Mouse (Mus musculus): ENCODE data around the gene Gm42669.

The Gm42669 gene

GRCm38 (mm10) chr5:107521897-107522296, 14.5 kb downstream of the Gm42669 start:
- DNase-seq (ENCODE audit: low spot score): no peak

DNA sequence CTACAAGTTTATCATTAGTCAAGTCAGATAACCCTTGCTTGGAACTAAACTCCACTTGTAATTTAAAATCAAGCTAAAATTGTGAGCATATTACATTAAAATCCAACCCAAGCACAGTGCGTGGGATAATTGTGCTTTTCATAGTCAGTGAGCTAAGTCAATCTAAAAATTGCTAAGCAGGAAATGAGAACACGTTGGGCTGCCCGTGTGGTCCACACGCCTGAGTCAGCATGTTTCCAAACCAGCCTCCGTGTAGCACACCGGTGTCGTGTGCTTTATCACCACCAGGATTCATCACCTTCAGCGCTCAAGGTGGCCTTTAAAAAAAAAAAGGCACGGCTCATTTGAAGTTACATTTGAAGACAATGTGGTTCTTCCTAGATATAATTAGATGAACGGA, 16.9 kb downstream of the Gm42669 start:
- DNase-seq (ENCODE audit: low spot score): no peak

DNA sequence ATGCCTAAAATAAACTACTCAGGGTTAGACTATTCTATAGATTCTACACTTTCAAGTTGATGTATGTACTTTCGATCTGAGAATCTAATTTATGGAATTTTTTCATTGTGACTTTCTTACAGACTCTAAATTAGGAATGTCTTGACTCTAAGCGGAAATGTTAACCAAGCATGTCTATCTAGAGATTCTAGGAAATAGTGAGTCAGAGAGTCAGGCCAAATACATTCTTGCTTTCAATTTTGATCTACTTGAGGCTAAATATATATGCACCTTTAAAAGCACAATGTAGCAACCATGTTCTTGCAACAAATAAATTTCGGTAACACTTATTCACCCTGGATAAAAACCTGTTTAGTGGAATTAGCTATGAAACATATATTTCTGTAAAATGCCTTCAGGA, 21.4 kb downstream of the Gm42669 start:
- no peak for DNase-seq (ENCODE audit: low spot score)

DNA sequence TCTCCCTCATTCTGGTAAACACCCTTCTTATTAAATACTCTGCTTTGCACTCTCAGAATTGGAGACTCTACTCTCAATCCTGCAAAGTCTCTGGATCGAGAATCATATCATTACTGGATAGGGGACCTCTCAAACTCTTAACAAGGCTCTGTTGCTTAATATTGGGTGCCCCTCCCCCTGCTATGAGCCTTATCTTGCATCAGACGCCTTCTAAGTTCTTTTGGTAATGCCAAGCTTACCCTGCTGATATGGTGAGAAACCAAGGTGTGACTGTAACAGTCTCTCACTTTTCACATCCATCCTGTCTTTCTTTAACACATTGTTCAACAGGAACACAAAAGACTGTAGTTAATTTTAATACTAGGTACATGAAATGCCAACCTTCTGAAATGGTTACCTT, 26.2 kb downstream of the Gm42669 start:
- no peak for DNase-seq (ENCODE audit: low spot score)

DNA sequence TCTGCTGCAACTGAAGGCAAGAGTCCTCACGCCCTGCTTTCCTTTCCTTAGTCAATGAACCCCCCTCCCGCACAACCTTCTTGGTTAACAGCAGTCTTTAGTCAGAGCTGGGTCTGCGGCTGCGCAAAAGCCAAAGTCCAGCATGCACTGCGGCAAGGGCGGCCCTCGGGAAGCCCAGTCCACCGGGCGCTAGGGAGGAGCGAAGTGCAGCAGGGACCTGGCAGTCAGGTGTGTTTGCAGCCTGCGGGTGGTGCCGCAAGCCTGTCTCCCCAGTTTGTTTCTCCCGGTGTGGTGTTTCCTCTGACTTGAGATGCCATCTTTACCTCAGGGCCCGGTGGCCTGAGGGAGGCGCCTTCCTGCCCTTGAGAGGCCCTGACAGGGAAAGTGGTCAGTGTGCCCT, 27.2 kb downstream of the Gm42669 start, which contains the start of gene 1700028K03Rik:
1700028K03Rik (plus strand) TSS at position 129 of the 400 bp plus-strand sequence.
- DNase-seq (ENCODE audit: low spot score): no peak

DNA sequence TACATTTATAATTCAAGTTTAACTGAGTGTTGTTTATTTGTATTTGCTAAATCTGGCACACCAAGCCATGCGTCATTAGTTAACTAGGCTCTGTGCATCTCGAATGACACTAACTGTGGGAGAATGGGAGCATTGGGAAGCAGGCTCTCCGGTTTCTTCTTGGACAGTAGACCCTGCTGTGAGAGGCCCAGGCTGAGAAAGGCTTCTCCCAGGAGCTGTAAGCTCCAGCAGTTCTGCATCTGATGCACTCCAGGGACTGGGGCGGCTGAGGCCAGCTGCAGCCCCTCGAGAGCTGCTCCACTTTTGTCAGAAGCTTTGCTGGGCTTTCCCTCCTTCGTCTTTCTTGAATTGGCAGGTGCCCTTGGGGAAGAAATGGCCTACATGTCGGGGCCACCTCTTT, 34.3 kb downstream of the Gm42669 start:
- no peak for DNase-seq (ENCODE audit: low spot score)

- DNase-seq (ENCODE audit: low spot score): no peak
Observed at GRCm38 (mm10) chr5:107545927-107546326, 38.5 kb downstream of the Gm42669 start.

DNA sequence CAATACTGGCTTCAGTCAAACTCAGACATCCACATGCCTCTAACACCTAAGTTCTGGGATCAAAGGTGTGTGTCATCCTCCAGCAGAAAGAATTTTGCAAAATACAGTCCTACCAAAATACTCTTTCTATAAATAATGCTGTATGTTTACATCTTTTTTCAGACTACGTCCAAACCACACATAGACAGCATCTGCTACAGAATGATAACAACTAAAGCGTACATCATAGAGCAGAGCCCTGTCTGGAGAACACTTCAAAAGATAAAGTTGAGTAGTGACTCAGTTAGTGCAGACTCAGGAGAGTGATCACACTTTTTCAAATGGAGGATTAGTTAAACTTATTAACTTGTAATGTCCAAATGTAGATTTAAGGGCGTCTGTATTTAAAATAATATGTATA, 40.5 kb downstream of the Gm42669 start:
- DNase-seq (ENCODE audit: low spot score): no peak

GRCm38 (mm10) chr5:107548444-107548843, 41.0 kb downstream of the Gm42669 start:
- no peak for DNase-seq (ENCODE audit: low spot score)

GRCm38 (mm10) chr5:107554336-107554735, 46.9 kb downstream of the Gm42669 start:
- no peak for DNase-seq (ENCODE audit: low spot score)

DNA sequence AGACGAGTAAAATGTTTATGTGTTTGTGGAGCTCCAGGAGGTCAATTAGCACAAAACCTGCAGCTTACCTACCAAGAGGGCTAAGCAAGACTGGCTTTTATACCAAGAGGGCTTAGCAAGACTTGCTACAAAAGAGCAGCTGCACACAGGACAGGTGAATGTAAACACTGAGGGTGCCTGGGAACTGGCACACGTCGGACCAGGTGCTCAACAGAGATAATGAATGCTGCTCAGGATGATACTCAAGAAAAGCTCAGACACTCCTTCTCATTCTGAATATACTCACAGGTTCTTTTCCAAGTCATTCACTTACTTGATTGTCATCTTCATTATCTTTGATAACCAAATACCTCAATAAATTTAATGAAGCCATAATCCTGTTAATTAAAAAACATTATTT, 49.5 kb downstream of the Gm42669 start:
- DNase-seq (ENCODE audit: low spot score): no peak

DNA sequence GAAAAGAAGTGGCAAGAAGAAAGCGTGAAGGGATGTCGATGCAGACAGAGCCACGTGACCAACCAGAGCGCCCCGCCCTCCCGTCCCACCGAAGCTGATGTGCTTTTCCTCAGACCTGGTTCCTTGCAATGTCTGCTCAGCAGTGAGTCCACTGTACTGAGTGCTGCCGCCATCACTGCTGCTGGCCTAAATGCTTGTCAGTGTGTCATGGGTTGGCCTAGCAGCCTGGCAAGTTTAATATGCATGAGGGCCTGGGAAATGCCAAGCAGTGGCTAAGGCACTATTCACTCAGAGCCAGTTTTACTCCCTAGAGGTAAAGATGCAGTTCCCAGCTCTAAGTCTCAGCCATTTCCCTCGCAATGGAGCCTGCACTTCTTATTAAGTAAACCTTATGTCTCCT, 61.7 kb downstream of the Gm42669 start:
- DNase-seq (ENCODE audit: low spot score): no peak

DNA sequence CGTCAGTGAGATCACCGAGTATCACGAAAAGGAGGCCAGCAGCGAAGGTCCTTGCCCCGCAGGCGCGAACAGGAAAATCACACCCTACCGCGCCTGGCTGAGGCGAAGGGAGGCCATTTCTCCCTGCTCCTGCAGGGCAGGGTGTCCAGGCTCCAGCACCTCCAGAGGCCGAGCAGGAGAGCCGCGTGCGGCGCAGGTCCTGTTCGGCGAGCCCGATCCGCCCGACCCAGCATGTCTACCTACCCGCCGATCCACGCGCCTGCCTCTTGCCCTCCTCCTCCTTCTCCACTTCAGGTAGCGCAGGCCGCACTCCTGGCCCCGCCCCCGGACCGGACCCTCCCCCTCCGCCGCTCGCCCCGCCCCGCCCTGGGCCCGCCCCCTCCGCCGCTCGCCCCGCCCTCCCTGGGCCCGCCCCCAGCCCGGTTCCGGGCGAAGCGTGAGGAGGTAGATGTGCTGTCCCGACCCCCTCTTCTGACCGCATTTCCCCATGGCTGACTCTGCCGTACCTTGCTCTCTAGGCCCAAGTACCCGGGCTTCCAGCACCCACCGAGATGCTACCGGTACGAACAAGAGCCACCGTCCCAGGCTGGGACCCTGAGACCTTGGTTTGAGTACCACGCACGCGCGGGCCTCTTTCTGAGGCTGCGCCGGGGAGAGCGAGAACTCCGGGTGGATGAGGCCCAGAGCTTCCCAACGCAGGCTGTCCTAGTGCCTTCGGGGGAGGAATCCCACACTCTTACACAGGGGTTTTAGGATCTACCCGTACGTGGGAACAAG, 90.1 kb downstream of the Gm42669 start, which contains the start of the genes Rpap2 and Glmn:
Rpap2 (plus strand) TSS at position 73 of the 777 bp plus-strand sequence.
Glmn (minus strand) TSS at position 588 of the 777 bp plus-strand sequence.
- peak; percentile 90 for DNase-seq (ENCODE audit: low spot score)

GRCm38 (mm10) chr5:107598380-107598779, 91.0 kb downstream of the Gm42669 start:
- DNase-seq (ENCODE audit: low spot score): peak; percentile 24

- peak; percentile 73 for DNase-seq (ENCODE audit: low spot score)
Observed at GRCm38 (mm10) chr5:107611224-107611623, 103.8 kb downstream of the Gm42669 start.

DNA sequence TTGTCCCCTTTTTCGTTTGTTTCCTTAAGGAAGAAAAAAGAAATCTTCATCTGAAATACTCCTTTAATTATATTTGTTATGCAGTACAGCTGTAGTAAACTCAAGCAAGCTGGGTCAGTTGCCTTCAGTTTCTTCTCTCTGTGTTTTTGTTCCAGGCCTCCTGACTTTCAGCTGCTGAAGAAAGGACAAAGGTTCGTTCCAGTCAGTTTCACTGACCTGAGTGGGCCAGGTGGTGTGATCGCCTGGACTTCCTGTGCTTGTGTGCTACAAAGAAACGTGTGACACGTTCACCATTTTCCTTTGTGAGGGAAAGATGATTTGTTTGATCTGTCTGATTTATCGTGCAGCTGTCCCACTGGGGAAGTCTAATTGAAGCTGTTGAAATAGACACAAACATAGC, 110.6 kb downstream of the Gm42669 start:
- DNase-seq (ENCODE audit: low spot score): no peak

- no peak for DNase-seq (ENCODE audit: low spot score)
Observed at GRCm38 (mm10) chr5:107621327-107621726, 113.9 kb downstream of the Gm42669 start.

All from MN1 (cell line).